Mouse (Mus musculus): ENCODE results near the gene Hnf1a. TPM values are rescaled to one million over a fixed set of nuclear protein-coding genes. Genes with fewer than 3 reads are reported as not detected.

Gene Hnf1a
- polyA plus RNA-seq, 1 experiment from 2014 or later, result not detected

DNA sequence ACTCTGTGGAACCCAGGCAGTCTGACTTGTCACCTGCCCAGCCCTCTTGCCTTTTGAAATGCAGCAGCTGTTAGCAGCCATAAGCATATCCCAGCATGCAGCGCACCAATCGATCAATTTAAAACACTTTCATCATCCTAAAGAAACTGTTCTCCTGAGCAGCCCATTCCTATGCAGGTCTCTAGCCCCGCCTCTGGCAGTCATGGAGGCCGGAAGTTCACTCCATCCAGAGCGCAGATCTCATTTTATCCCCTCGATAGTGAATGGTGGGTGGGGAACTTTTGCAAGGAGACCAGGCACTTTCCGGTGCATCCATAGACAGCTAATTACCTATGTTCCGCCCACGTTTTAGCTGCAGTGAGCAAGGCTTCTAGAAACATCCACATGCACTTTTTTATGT lies 1.3 kb upstream of the Hnf1a start:
- no peaks in the 10 kb centered on the region for H3K36me3 ChIP-seq (ENCODE audit: control insufficient read depth, insufficient read depth, low read length)
- H3K4me2 ChIP-seq (ENCODE audit: low read length), result no peak overlapping the region
- no peak overlapping the region for H3K4me3 ChIP-seq (ENCODE audit: low read depth, low read length)
- no peak overlapping the region for H3K27ac ChIP-seq (ENCODE audit: low read depth, low read length)
- H3K4me1 ChIP-seq (ENCODE audit: control insufficient read depth, insufficient read depth, low read length), result no peaks in the 10 kb centered on the region; the same call in 1 of the 2 replicates
- 81% methylated on average over 9 of the region's 9 CpGs for WGBS
- H3K27me3 ChIP-seq (replicated peaks; ENCODE audit: control insufficient read depth, insufficient read depth, low read length), result no peaks in the 10 kb centered on the region
- ATAC-seq (no peak), DNase-seq (ENCODE audit: low spot score) (no peak)
- no peaks in the 10 kb centered on the region for H3K9me3 ChIP-seq (replicated peaks; ENCODE audit: control insufficient read depth, low read length)
- H3K9ac ChIP-seq (ENCODE audit: low read length), result no peak overlapping the region

DNA sequence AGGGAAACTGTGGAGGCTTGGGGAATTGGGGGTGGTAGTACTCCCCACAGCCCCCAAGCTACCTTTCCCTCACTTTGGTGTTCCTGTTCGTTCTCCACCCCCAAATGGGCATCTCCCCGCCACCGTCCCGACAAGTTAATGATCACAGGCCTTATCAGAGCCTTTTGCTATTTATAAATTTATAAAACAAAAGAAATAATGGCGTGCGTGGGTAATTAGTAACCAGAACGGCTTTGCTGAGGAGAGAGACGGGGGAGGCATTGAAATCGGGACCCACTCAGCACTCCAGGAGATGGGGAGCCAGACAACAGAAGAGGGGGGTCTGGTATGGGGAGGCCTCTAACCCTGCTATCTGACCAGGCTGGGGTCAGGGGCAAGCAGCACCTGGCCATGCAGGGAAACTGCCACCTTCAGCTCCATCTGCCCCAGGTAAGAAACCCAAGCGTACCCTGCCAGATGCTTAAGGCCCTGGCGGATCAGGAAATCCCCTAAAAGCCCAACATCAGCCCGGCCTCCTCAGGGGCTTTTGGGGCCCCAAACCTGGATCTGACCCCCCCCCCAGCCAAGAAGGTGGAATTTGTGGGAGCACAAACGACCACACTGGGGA lies 1.2 kb downstream of the Hnf1a start:
- no peaks in the 10 kb centered on the region for H3K9me3 ChIP-seq (replicated peaks; ENCODE audit: control insufficient read depth, low read length)
- H3K4me2 ChIP-seq (ENCODE audit: low read length), result no peak overlapping the region
- no peak overlapping the region for H3K27ac ChIP-seq (ENCODE audit: low read depth, low read length)
- 36% methylated on average over 13 of the region's 13 CpGs for WGBS
- H3K36me3 ChIP-seq (ENCODE audit: control insufficient read depth, insufficient read depth, low read length), result no peaks in the 10 kb centered on the region
- no peak overlapping the region for H3K9ac ChIP-seq (ENCODE audit: low read length)
- H3K4me1 ChIP-seq (ENCODE audit: control insufficient read depth, insufficient read depth, low read length), result no peaks in the 10 kb centered on the region; the same call in 1 of the 2 replicates
- no peaks in the 10 kb centered on the region for H3K27me3 ChIP-seq (replicated peaks; ENCODE audit: control insufficient read depth, insufficient read depth, low read length)
- no peak for ATAC-seq
- H3K4me3 ChIP-seq (ENCODE audit: low read depth, low read length), result no peak overlapping the region
- DNase-seq (ENCODE audit: low spot score), result no peak

DNA sequence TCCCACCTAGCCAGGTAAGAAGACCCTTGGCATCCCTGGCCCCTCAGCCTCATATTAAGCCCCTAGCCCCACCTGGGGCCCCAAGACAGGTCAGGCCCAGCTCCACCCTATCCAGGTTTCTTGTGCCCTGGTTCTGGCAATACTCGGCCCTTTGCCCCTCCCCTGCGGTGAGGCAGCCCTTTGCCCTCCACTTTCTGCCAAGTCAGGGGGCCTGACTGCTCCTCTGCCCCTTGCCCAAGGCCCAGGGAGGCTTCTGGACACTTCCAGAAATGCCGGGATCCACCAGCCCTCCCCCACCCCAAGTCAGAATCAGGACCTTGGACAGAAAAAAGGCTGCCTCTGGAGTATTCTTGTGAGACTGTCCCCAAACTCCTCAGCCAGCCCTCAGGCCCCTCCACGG lies 1.8 kb downstream of the Hnf1a start:
- ATAC-seq, result no peak
- WGBS, result 23% methylated on average over 4 of the region's 4 CpGs

DNA sequence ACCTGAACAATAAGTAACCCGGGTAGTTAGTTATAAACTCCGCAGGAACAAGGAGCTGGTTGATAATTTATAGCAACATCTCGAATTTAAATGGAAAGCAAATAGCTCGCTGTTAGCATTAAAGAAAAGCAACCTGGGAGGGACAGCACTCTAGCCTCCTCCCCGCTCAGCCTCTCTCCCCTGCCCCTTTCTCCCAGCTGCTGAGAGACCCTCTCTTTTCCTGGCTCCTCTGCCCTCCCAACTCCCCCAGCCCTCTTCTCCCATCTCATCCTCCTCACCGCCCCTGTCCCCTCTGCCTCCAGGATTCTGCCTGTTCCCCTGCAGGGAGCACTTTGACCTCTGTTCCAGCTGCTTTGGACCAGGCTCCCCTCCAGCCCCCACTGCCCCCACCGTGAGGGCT lies 2.2 kb downstream of the Hnf1a start:
- no peak overlapping the region for H3K4me3 ChIP-seq (ENCODE audit: low read depth, low read length)

More for the DNA sequence above, 1.8 kb downstream of the Hnf1a start:
- H3K27me3 ChIP-seq (replicated peaks; ENCODE audit: control insufficient read depth, insufficient read depth, low read length), result no peaks in the 10 kb centered on the region
- no peak overlapping the region for H3K4me2 ChIP-seq (ENCODE audit: low read length)
- no peaks in the 10 kb centered on the region for H3K36me3 ChIP-seq (ENCODE audit: control insufficient read depth, insufficient read depth, low read length)
- H3K27ac ChIP-seq (ENCODE audit: low read depth, low read length), result no peak overlapping the region
- no peaks in the 10 kb centered on the region for H3K9me3 ChIP-seq (replicated peaks; ENCODE audit: control insufficient read depth, low read length)
- H3K9ac ChIP-seq (ENCODE audit: low read length), result no peak overlapping the region
- no peak overlapping the region for H3K4me3 ChIP-seq (ENCODE audit: low read depth, low read length)
- no peak for DNase-seq (ENCODE audit: low spot score)
- no peaks in the 10 kb centered on the region; the same call in 1 of the 2 replicates for H3K4me1 ChIP-seq (ENCODE audit: control insufficient read depth, insufficient read depth, low read length)

GRCm38 (mm10) chr5:114967523-114968268 lies 3.2 kb downstream of the Hnf1a start:
- H3K36me3 ChIP-seq (ENCODE audit: control insufficient read depth, insufficient read depth, low read length), result no peaks in the 10 kb centered on the region
- 35% methylated on average over 14 of the region's 14 CpGs for WGBS
- no peak for ATAC-seq

More for the DNA sequence above, 2.2 kb downstream of the Hnf1a start:
- H3K27ac ChIP-seq (ENCODE audit: low read depth, low read length), result no peak overlapping the region
- no peaks in the 10 kb centered on the region; the same call in 1 of the 2 replicates for H3K4me1 ChIP-seq (ENCODE audit: control insufficient read depth, insufficient read depth, low read length)
- no peak for ATAC-seq
- H3K9me3 ChIP-seq (replicated peaks; ENCODE audit: control insufficient read depth, low read length), result no peaks in the 10 kb centered on the region
- no peaks in the 10 kb centered on the region for H3K36me3 ChIP-seq (ENCODE audit: control insufficient read depth, insufficient read depth, low read length)
- no peaks in the 10 kb centered on the region for H3K27me3 ChIP-seq (replicated peaks; ENCODE audit: control insufficient read depth, insufficient read depth, low read length)
- H3K9ac ChIP-seq (ENCODE audit: low read length), result no peak overlapping the region
- H3K4me2 ChIP-seq (ENCODE audit: low read length), result no peak overlapping the region
- WGBS, result 10% methylated on average over 7 of the region's 7 CpGs
- DNase-seq (ENCODE audit: low spot score), result no peak

GRCm38 (mm10) chr5:114964967-114965898 lies 5.7 kb downstream of the Hnf1a start:
- ATAC-seq (no peak), DNase-seq (ENCODE audit: low spot score) (no peak)
- Histone ChIP-seq H3K9ac (ENCODE audit: low read length) (no peak overlapping the region), H3K27ac (ENCODE audit: low read depth, low read length) (no peak overlapping the region), H3K4me3 (ENCODE audit: low read depth, low read length) (no peak overlapping the region), H3K4me1 (ENCODE audit: control insufficient read depth, insufficient read depth, low read length) (no peaks in the 10 kb centered on the region; the same call in 1 of the 2 replicates), H3K27me3 (replicated peaks; ENCODE audit: control insufficient read depth, insufficient read depth, low read length) (no peaks in the 10 kb centered on the region), H3K4me2 (ENCODE audit: low read length) (no peak overlapping the region), H3K36me3 (ENCODE audit: control insufficient read depth, insufficient read depth, low read length) (no peaks in the 10 kb centered on the region), H3K9me3 (replicated peaks; ENCODE audit: control insufficient read depth, low read length) (no peaks in the 10 kb centered on the region)
- 73% methylated on average over 17 of the region's 17 CpGs for WGBS

More at GRCm38 (mm10) chr5:114967523-114968268, 3.2 kb downstream of the Hnf1a start:
- Histone ChIP-seq H3K4me2 (ENCODE audit: low read length) (no peak overlapping the region), H3K9ac (ENCODE audit: low read length) (no peak overlapping the region), H3K4me3 (ENCODE audit: low read depth, low read length) (no peak overlapping the region), H3K9me3 (replicated peaks; ENCODE audit: control insufficient read depth, low read length) (no peaks in the 10 kb centered on the region), H3K27me3 (replicated peaks; ENCODE audit: control insufficient read depth, insufficient read depth, low read length) (no peaks in the 10 kb centered on the region), H3K4me1 (ENCODE audit: control insufficient read depth, insufficient read depth, low read length) (no peaks in the 10 kb centered on the region; the same call in 1 of the 2 replicates), H3K27ac (ENCODE audit: low read depth, low read length) (no peak overlapping the region)
- no peak for DNase-seq (ENCODE audit: low spot score)

DNA sequence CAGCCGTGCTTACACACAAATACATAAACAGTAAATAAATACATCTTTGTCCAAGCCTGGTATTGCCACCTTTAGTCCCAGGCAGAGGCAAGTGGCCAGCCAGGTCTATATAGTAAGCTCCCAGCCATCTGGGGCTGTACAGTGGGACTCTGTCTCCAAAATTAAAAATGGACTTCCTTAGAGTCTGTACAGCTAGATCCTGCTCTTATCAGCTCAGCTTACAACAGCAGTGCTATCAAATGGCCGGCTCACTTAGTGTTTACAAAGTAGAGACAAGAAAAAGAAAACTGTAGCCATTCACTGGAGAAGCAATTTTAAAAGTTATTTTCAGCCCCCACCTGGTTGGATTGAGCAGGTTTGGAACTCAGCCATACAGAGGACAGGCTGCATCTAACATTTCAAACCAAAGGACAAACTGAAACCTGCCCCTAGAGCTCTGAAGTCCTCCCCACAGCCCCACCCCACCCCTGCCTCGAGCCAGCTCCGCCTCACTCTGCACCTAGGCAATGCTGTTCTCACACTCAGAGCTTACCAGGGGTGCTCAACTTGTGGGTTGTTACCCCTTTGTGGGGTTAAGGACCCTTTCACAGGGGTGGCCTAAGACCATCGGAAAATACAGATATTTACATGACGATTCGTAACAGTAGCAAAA lies 6.5 kb downstream of the Hnf1a start:
- no peaks in the 10 kb centered on the region for H3K36me3 ChIP-seq (ENCODE audit: control insufficient read depth, insufficient read depth, low read length)
- H3K4me3 ChIP-seq (ENCODE audit: low read depth, low read length), result no peak overlapping the region
- no peak for ATAC-seq
- H3K27ac ChIP-seq (ENCODE audit: low read depth, low read length), result no peak overlapping the region
- no peak overlapping the region for H3K9ac ChIP-seq (ENCODE audit: low read length)
- H3K9me3 ChIP-seq (replicated peaks; ENCODE audit: control insufficient read depth, low read length), result no peaks in the 10 kb centered on the region
- no peaks in the 10 kb centered on the region for H3K4me1 ChIP-seq (ENCODE audit: control insufficient read depth, insufficient read depth, low read length)
- no peaks in the 10 kb centered on the region for H3K27me3 ChIP-seq (replicated peaks; ENCODE audit: control insufficient read depth, insufficient read depth, low read length)
- 83% methylated on average over 7 of the region's 7 CpGs for WGBS
- H3K4me2 ChIP-seq (ENCODE audit: low read length), result no peak overlapping the region
- DNase-seq (ENCODE audit: low spot score), result no peak

GRCm38 (mm10) chr5:114961590-114962360 lies 9.1 kb downstream of the Hnf1a start:
- 73% methylated on average over 4 of the region's 4 CpGs for WGBS
- no peak overlapping the region for H3K4me3 ChIP-seq (ENCODE audit: low read depth, low read length)
- H3K9me3 ChIP-seq (replicated peaks; ENCODE audit: control insufficient read depth, low read length), result no peaks in the 10 kb centered on the region
- H3K27ac ChIP-seq (ENCODE audit: low read depth, low read length), result no peak overlapping the region
- no peak overlapping the region for H3K4me2 ChIP-seq (ENCODE audit: low read length)
- H3K36me3 ChIP-seq (ENCODE audit: control insufficient read depth, insufficient read depth, low read length), result no peaks in the 10 kb centered on the region
- no peak for ATAC-seq
- DNase-seq (ENCODE audit: low spot score), result no peak
- no peak overlapping the region for H3K9ac ChIP-seq (ENCODE audit: low read length)
- H3K4me1 ChIP-seq (ENCODE audit: control insufficient read depth, insufficient read depth, low read length), result no peaks in the 10 kb centered on the region
- H3K27me3 ChIP-seq (replicated peaks; ENCODE audit: control insufficient read depth, insufficient read depth, low read length), result no peaks in the 10 kb centered on the region

Measured in forebrain, embryonic 14.5 days (tissue).